Mouse (Mus musculus) adrenal gland, adult 2 months (tissue): ENCODE data around the gene Acot3. TPM values are rescaled to one million over a fixed set of nuclear protein-coding genes. Genes with fewer than 3 reads are reported as not detected.
"Not testable (repeated sequence)": the region's sequence is repeated elsewhere in the genome, so short reads cannot be mapped to it uniquely, and the experiment has no call there.

Experiments used
- DNase-seq: peaks from one replicate; pipeline ENCODE4 v3.0.0; 2021
- polyA plus RNA-seq: library from polyadenylated mRNA; depleted of rRNA; stranded (reverse); fragments of >200 nt; gene quantifications from 2 replicates; pipeline ENCODE4 v1.2.3, GENCODE M21; 2012
- total RNA-seq, 2 experiments: library from RNA; stranded (reverse); gene quantifications; 2 replicates each; pipeline ENCODE4 v1.2.3; 2021

Gene Acot3
- total and polyA plus RNA-seq, 3 experiments: 0.14 to 1.0 (median 0.46) TPM

DNA sequence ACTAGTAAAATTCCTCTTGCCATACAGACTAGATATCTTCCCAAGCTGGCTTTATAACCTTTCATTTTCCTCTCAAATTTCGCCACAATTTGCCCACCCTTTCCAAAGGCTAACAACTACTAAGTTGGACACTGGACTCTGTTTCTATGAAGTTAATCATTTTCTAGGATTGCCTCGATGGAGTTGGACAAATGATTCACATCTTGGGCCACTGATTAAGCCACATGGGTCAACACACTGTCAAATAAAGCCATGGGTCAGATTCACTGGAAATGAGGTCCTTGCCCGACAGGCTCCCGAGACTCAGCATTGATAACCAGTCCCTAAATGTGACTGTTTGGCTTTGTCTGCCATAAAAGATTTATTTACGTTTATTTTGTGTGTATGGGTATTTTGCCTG lies 9.7 kb upstream of the Acot3 start:
- DNase-seq: no peak

GRCm38 (mm10) chr12:84044045-84044444 lies 7.9 kb upstream of the Acot3 start:
- no peak for DNase-seq

DNA sequence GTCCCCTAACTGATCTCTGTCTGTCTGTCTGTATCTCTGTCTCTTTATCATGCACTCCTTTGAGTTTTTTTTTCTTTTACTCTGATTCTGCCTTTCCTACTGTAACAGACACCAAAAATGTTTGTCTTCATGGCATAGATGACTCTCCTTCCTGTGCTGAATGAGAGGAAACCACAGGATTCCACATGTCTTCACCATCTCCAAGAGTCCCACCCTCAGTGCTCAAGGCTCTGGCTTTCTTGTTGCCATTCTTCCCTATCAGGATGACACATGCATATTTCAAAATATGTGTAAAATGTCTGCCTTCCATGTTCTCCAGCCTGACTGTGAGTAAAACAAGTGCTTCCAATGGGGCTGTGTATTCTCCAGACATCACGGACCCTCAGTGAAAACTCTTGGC lies 5.0 kb upstream of the Acot3 start:
- DNase-seq: no peak

DNA sequence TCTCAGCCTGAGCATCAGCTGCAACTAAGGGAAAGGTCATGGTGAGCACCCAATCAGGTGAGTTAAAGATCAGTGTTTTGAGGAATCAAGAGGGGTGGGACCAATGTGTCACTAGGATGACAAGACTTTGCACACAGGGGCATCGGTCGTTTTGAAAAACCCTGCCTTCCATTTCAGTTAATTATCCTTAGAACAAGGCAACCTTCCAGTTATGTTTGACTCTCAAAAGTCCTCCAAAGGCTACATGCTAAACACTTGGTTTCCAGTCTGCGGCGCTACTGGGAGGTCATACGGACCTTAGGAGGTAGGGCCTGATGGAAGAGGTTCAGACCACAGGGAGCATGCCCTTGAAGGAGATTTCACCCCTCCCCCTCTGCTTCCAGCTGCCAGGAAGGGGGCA lies 1.2 kb upstream of the Acot3 start:
- not testable (repeated sequence) for DNase-seq

GRCm38 (mm10) chr12:84052609-84053008 lies 665 bp downstream of the Acot3 start:
- peak; percentile 19 for DNase-seq

DNA sequence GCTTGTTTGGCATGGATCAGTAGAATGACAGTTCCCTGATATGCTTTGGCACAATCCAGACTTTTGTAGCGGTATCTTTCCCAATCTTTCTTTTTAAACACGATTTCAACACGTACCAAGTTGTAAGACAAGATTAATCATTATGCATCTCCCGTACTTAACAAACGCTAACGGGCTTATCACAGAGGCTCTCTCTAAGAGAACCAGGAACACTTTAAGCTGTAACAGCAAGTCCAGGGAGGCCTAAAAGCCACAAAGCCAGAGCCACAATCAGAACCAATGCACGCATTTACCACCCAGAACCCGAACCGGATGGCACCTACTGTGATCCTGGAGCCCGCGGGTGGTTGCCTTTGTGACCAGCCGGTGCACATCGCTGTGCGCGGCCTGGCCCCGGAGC lies 1.2 kb downstream of the Acot3 start:
- DNase-seq: peak; percentile 21

DNA sequence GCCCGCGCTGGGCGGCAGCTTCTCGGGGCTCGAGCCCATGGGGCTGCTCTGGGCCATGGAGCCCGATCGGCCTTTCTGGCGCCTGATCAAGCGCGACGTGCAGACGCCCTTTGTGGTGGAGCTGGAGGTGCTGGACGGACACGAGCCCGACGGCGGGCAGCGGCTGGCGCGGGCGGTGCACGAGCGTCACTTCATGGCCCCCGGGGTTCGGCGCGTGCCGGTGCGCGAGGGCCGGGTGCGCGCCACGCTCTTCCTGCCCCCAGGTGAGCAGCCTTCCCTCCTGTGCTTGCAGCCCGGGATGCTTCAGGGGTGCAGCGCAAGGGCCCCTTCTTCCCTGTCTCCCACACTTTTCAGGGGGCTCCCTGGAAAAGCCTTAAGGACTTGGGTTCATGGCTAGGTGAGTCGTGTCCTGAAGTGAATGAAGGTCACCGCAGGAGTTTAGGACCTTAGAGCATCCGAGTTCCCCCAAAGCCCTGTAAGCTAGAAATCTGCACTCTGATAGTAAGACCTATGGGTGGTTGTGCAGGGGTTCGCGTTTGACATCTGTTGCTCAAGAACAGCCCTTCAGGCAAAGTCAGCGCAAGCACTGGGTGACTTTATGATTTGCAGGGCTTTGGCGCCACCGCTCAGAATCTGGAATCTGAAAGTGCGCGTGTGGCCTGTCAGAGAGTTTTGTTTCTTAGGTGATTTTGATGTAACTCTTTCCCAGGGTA lies 1.9 kb downstream of the Acot3 start:
- DNase-seq: peak; percentile 20

GRCm38 (mm10) chr12:84060946-84061345 lies 9.0 kb downstream of the Acot3 start:
- DNase-seq: no peak

DNA sequence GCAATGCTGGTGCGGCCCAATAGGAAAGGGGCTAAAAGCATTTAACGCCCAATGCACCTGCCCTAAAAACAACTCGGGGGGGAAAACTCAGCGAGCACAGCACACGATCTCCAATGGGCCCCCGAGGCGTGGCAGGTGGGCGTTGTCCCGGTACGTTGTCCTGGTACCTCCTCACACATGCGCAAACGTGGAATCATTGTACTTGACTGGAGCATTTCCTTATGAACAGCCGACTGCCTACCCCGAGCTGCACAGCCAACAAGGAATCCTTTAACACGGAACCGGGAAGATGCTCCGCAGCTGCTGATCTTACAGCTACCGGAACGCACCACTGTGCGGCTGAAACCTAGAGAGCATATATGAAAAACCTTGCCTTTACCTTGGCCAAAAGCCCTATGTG lies 10.4 kb downstream of the Acot3 start:
- no peak for DNase-seq

DNA sequence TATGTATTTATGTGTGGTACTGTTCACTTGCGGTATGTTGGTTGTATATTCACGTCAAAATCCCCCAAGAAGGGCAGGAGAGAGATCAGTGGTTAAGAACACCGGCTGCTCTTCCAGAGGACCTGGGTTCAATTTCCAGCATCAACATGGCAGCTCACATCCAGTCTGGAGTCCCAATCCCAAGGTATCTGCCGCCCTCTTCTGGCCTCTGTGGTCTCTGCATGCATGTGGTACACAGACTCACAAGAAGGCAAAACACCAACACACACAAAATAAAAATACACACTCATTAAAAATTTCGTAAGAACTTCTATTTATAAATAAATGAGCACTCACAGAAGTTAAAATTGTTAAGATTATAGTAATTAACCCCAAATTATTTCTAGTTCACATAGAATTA lies 11.3 kb downstream of the Acot3 start:
- DNase-seq: no peak

- DNase-seq: no peak
These were observed 11.9 kb downstream of the Acot3 start for GRCm38 (mm10) chr12:84063833-84064232.

DNA sequence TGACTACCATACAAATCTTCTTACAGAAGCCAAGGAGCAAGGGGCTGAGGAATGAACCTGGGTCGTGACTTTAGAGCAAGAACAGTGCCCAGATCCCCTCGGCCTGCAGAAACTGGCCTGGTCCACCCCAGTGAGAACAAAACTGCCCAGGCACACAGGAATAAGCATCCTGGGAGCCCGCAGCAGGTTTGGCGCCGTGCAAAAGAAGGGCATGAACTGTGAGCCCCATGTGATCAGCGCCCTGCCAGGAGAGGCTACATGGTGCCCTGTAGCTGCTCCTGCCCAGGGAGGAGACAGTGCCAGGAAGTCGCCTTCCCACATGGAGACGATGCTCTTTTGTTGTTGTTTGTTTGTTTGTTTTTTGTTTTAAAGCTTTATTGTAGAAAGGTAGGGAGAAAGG lies 12.7 kb downstream of the Acot3 start:
- DNase-seq: no peak

GRCm38 (mm10) chr12:84067752-84068151 lies 15.8 kb downstream of the Acot3 start:
- no peak for DNase-seq

DNA sequence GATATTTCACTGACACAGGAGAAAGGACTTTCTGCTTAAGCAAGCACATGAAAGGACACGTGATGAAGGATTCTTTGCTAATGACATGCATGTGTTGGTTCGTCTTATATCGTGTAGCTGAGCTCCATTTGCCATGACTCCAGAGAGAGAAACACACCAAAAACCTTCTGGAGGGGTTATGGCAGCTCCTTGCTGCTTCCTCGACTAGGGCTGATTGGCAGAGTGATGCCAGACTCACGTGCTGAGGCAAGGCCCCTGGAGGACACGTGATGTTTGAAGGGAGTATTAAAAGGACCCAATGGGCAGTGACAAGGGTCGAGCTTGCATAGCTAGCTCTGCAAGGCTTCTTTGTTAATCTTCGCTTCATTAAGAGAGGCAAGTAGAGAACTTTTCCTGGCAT lies 16.4 kb downstream of the Acot3 start:
- DNase-seq: no peak

- DNase-seq: peak; percentile 13
These were observed 17.0 kb downstream of the Acot3 start, which contains the start of gene Acot5 for GRCm38 (mm10) chr12:84068986-84069385. TSS of gene Acot5 (plus strand) at chr12:84069325.

GRCm38 (mm10) chr12:84069582-84069981 lies 17.6 kb downstream of the Acot3 start:
- DNase-seq: peak; percentile 67

DNA sequence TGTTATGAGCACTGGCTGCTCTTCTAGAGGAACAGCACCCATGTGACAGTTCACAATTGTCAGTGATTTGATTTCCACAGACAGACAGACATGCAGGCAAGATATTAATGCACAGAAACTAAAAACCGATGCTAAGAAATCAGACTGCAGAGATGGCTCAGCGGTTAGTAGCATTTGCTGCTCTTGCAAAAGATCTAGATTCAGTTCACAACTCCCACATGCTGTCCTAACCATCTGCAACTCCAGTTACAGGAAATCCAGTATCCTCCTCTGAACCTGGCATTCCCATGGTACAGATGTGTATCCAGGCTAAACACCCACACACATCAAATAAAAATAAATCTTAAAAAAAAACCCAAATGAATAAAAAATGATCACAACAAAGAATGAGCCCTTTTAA lies 19.8 kb downstream of the Acot3 start:
- no peak for DNase-seq

- DNase-seq: no peak
These were observed 25.5 kb downstream of the Acot3 start for GRCm38 (mm10) chr12:84077371-84077990.

GRCm38 (mm10) chr12:84083842-84084241 lies 31.9 kb downstream of the Acot3 start:
- DNase-seq: no peak

- DNase-seq: no peak
These were observed 32.6 kb downstream of the Acot3 start for GRCm38 (mm10) chr12:84084581-84084980.

DNA sequence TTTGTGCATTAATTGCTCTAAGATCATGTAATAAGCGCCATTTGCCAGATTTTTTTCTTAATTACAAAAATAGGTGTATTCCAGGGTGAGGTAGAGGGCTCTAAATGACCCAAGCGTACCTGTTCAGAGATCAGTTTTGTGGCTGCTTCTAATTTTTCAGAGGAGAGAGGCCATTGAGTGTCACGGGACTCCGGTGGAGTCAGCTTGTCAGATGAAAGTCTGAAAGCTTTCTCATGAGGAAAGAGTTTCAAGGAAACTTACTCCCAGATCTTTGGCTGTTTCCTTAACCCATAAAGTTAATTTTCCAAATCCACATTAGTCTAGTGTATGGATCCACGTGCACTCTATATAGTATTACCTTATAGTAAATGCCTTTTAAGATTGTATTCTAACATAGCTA lies 42.7 kb downstream of the Acot3 start:
- DNase-seq: not testable (repeated sequence)

DNA sequence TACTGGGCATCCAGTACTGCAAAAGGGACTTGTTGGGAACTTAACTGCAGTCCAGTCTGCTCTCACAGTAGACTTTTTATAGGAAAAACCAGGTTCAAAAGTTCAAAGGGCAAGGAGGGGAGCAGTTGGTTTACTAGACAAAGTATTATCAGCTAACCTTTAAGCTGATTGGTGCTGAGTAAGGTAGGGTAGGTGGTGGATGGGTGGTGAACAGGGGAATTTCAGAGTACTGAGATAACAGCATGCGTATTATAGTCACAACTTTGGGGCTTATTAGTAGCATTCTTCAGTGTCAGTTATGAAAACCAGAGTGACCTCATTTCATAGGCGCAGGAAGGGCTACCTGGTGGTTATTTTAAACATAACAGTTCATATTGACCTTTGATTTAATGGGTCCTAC lies 47.7 kb downstream of the Acot3 start:
- DNase-seq: no peak

DNA sequence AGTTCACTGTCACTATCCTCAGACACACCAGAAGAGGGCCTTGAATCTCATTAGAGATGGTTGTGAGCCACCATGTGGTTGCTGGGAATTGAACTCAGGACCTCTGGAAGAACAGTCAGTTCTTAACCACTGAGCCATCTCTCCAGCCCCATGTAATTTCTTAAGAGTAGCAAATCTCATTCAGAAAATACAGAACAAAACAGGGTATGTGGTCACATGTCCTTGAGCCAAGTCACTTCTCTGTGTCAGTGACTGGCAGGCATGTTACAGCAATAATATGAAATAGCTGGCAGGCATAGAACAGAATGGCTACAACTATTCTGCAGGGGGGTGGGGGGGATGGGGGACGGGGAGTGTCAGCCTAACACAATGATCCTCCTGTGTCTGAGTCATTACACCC lies 48.1 kb downstream of the Acot3 start:
- peak; percentile 38 for DNase-seq
